Mouse (Mus musculus): Measurements from ENCODE around the gene E130116L18Rik. TPM values are rescaled to one million over a fixed set of nuclear protein-coding genes. Genes with fewer than 3 reads are reported as not detected.
"Not testable (repeated sequence)": the region's sequence is repeated elsewhere in the genome, so short reads cannot be mapped to it uniquely, and the experiment has no call there.

Gene E130116L18Rik
- polyA plus RNA-seq, 1 experiment from 2014 or later, result not detected

- H3K27me3 ChIP-seq (ENCODE audit: control insufficient read depth, insufficient read depth, low read length); H3K36me3 ChIP-seq (ENCODE audit: control insufficient read depth, insufficient read depth, low read length); DNase-seq (ENCODE audit: low spot score); H3K4me3 ChIP-seq (ENCODE audit: low read depth, low read length); H3K9ac ChIP-seq (ENCODE audit: low read length); H3K27ac ChIP-seq (replicated peaks; ENCODE audit: low read depth, low read length); H3K9me3 ChIP-seq (ENCODE audit: control insufficient read depth, low read length); H3K4me2 ChIP-seq (ENCODE audit: low read depth, severe bottlenecking); ATAC-seq (ENCODE audit: insufficient number of reproducible peaks, low FRiP score, low TSS enrichment, low read depth); H3K4me1 ChIP-seq (ENCODE audit: control insufficient read depth, insufficient read depth, low read length): not testable (repeated sequence)
- 95% methylated on average over 5 of the region's 5 CpGs for WGBS
Measured at GRCm38 (mm10) chr5:25177937-25178336, 45.0 kb downstream of the E130116L18Rik start.

Other genes starting within 250 kb of the E130116L18Rik start
- gene Prkag2, start 122.5 kb downstream of the E130116L18Rik start, polyA plus RNA-seq (2014; fragmentation: Nextera tagmentation; extraction: Ambion mirVana), result 32.6 and 33.2 TPM in 2 replicates
- gene Galntl5, start 41.7 kb downstream of the E130116L18Rik start, polyA plus RNA-seq (2014; fragmentation: Nextera tagmentation; extraction: Ambion mirVana), result not detected in 2 replicates
- 35.9 and 40.2 TPM in 2 replicates for gene Galnt11, start 1.2 kb downstream of the E130116L18Rik start, polyA plus RNA-seq (2014; fragmentation: Nextera tagmentation; extraction: Ambion mirVana)

Data from limb, embryonic 11.5 days (tissue).